Mouse (Mus musculus): ENCODE measurements around the gene Wnt7a. TPM values are rescaled to one million over a fixed set of nuclear protein-coding genes. Genes with fewer than 3 reads are reported as not detected.

The Wnt7a gene
- total and polyA plus RNA-seq, 2 experiments, result not detected

DNA sequence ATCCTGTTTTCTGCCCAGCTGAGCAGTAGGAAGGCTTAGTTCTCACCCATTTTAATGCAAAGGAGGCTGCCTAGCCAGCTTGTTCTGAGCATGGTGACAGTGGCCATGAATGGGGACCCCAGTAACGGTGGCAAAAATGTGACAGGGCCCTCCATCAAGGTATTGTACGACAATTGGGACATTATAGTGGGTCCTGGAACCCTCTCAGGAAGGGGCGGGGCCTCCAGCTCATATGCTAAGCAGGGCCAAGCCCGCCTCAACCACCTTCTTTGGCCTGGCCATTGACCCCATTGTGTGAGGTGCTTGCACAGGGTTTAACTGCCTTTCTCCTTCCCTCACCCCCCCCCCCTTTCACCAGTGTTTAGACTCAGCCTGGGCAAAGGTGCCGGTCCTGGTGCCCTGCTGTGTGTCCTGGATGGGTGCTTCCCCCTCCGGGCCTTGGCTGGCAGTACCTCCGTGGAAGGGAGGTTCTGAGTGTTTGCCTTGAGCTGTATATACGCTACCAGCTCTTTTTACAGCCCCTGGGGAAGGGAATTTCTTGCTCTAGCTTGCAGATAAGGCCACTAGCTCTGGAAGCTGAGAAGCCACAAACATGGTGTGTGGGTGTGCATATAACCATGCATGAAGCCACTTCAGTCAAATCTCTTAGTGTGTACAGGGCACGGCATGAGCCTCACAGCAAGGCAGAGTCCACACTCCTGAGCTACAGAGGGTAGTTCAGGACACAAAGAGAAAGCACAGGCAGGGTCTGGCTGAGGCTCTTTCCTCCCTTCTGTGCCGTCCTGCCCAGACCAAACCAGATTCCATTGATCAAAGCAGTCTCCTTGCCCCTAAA is 64.9 kb downstream of the Wnt7a start:
- Histone ChIP-seq H3K4me1 (ENCODE audit: control insufficient read depth, insufficient read depth, low read length) (no peaks in the 10 kb centered on the region), H3K79me2 (ENCODE audit: control insufficient read depth, insufficient read depth, low read length) (no peaks in the 10 kb centered on the region), H3K4me3 (ENCODE audit: insufficient read depth, low read depth, low read length) (no peak overlapping the region), H3K36me3 (ENCODE audit: control insufficient read depth, insufficient read depth, low read length) (no peaks in the 10 kb centered on the region), H3K27me3 (ENCODE audit: control insufficient read depth, insufficient read depth, low read length) (no peaks in the 10 kb centered on the region), H3K9ac (ENCODE audit: low read depth, low read length) (no peak overlapping the region), H3K27ac (replicated peaks; ENCODE audit: insufficient read depth, low read depth, low read length) (no peak overlapping the region)
- TF ChIP-seq POLR2A (IDR thresholded peaks at IDR 0.05; ENCODE audit: extremely low read depth, insufficient read depth, low read length) (no peak), CTCF (IDR thresholded peaks at IDR 0.05; ENCODE audit: low read depth, low read length) (no peak)
- WGBS, result 59% methylated on average over 10 of the region's 10 CpGs
- DNase-seq (ENCODE audit: extremely low read depth, low read depth, low spot score), result no peak

GRCm38 (mm10) chr6:91345091-91345490 is 66.1 kb downstream of the Wnt7a start:
- no peak for DNase-seq (ENCODE audit: extremely low read depth, low read depth, low spot score)
- Histone ChIP-seq H3K36me3 (ENCODE audit: control insufficient read depth, insufficient read depth, low read length) (no peaks in the 10 kb centered on the region), H3K9ac (ENCODE audit: low read depth, low read length) (no peak overlapping the region), H3K27ac (replicated peaks; ENCODE audit: insufficient read depth, low read depth, low read length) (no peak overlapping the region), H3K4me1 (ENCODE audit: control insufficient read depth, insufficient read depth, low read length) (no peaks in the 10 kb centered on the region), H3K27me3 (ENCODE audit: control insufficient read depth, insufficient read depth, low read length) (no peaks in the 10 kb centered on the region), H3K79me2 (ENCODE audit: control insufficient read depth, insufficient read depth, low read length) (no peaks in the 10 kb centered on the region), H3K4me3 (ENCODE audit: insufficient read depth, low read depth, low read length) (no peak overlapping the region)
- 79% methylated on average over 5 of the region's 5 CpGs for WGBS
- no peak for TF ChIP-seq CTCF (IDR thresholded peaks at IDR 0.05; ENCODE audit: low read depth, low read length)
- TF ChIP-seq POLR2A (IDR thresholded peaks at IDR 0.05; ENCODE audit: extremely low read depth, insufficient read depth, low read length), result no peak

DNA sequence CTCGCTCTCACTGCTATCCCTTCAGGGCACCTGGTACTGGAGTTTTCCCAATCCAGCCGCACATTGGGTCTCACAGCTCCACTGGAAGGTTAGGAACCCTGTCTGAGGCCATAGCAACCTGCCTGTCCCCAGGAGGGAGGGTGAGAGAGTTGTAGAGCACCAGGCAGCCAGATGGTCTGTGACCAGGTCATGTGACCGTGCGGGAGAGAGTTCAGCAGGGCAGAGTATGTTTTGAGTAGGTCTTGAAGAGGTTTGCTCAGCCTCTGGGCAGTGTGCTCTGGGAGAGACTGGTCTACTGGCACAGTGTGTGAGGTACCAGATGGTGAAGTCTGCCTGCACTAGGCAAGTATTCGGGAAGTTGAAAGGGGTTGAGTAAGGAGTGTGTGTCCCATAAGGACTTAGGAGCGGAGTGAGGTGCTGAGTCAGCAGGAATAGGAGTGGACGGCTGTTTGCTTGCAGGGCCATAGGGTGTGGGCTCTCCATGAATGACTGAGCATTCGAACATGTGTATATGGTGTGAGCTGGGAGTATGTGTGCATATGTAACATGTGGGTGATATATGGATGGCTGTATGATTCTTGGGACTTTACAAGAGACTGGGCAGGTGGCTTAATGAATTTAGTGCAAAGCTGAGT is 71.4 kb downstream of the Wnt7a start:
- no peak overlapping the region for H3K27ac ChIP-seq (replicated peaks; ENCODE audit: insufficient read depth, low read depth, low read length)
- TF ChIP-seq POLR2A (IDR thresholded peaks at IDR 0.05; ENCODE audit: extremely low read depth, insufficient read depth, low read length) (no peak), CTCF (IDR thresholded peaks at IDR 0.05; ENCODE audit: low read depth, low read length) (no peak)
- H3K27me3 ChIP-seq (ENCODE audit: control insufficient read depth, insufficient read depth, low read length), result no peaks in the 10 kb centered on the region
- no peak overlapping the region for H3K9ac ChIP-seq (ENCODE audit: low read depth, low read length)
- H3K79me2 ChIP-seq (ENCODE audit: control insufficient read depth, insufficient read depth, low read length), result no peaks in the 10 kb centered on the region
- no peaks in the 10 kb centered on the region for H3K36me3 ChIP-seq (ENCODE audit: control insufficient read depth, insufficient read depth, low read length)
- no peaks in the 10 kb centered on the region for H3K4me1 ChIP-seq (ENCODE audit: control insufficient read depth, insufficient read depth, low read length)
- 81% methylated on average over 8 of the region's 8 CpGs for WGBS
- DNase-seq (ENCODE audit: extremely low read depth, low read depth, low spot score), result no peak
- no peak overlapping the region for H3K4me3 ChIP-seq (ENCODE audit: insufficient read depth, low read depth, low read length)

GRCm38 (mm10) chr6:91335470-91335869 is 75.7 kb downstream of the Wnt7a start:
- no peaks in the 10 kb centered on the region for H3K36me3 ChIP-seq (ENCODE audit: control insufficient read depth, insufficient read depth, low read length)
- 72% methylated on average over 1 of the region's 1 CpGs for WGBS
- TF ChIP-seq POLR2A (IDR thresholded peaks at IDR 0.05; ENCODE audit: extremely low read depth, insufficient read depth, low read length) (no peak), CTCF (IDR thresholded peaks at IDR 0.05; ENCODE audit: low read depth, low read length) (no peak)

GRCm38 (mm10) chr6:91331886-91332285 is 79.3 kb downstream of the Wnt7a start:
- Histone ChIP-seq H3K4me1 (ENCODE audit: control insufficient read depth, insufficient read depth, low read length) (no peaks in the 10 kb centered on the region), H3K9ac (ENCODE audit: low read depth, low read length) (no peak overlapping the region), H3K27me3 (ENCODE audit: control insufficient read depth, insufficient read depth, low read length) (no peaks in the 10 kb centered on the region), H3K79me2 (ENCODE audit: control insufficient read depth, insufficient read depth, low read length) (no peaks in the 10 kb centered on the region), H3K4me3 (ENCODE audit: insufficient read depth, low read depth, low read length) (no peak overlapping the region), H3K27ac (replicated peaks; ENCODE audit: insufficient read depth, low read depth, low read length) (no peak overlapping the region), H3K36me3 (ENCODE audit: control insufficient read depth, insufficient read depth, low read length) (no peaks in the 10 kb centered on the region)
- DNase-seq (ENCODE audit: extremely low read depth, low read depth, low spot score), result no peak
- 88% methylated on average over 8 of the region's 8 CpGs for WGBS
- TF ChIP-seq POLR2A (IDR thresholded peaks at IDR 0.05; ENCODE audit: extremely low read depth, insufficient read depth, low read length), result no peak
- no peak for TF ChIP-seq CTCF (IDR thresholded peaks at IDR 0.05; ENCODE audit: low read depth, low read length)

More at GRCm38 (mm10) chr6:91335470-91335869, 75.7 kb downstream of the Wnt7a start:
- no peaks in the 10 kb centered on the region for H3K79me2 ChIP-seq (ENCODE audit: control insufficient read depth, insufficient read depth, low read length)
- no peaks in the 10 kb centered on the region for H3K27me3 ChIP-seq (ENCODE audit: control insufficient read depth, insufficient read depth, low read length)
- no peak for DNase-seq (ENCODE audit: extremely low read depth, low read depth, low spot score)
- no peaks in the 10 kb centered on the region for H3K4me1 ChIP-seq (ENCODE audit: control insufficient read depth, insufficient read depth, low read length)
- H3K4me3 ChIP-seq (ENCODE audit: insufficient read depth, low read depth, low read length), result no peak overlapping the region
- H3K9ac ChIP-seq (ENCODE audit: low read depth, low read length), result no peak overlapping the region
- H3K27ac ChIP-seq (replicated peaks; ENCODE audit: insufficient read depth, low read depth, low read length), result no peak overlapping the region

GRCm38 (mm10) chr6:91325556-91325955 is 85.6 kb downstream of the Wnt7a start:
- DNase-seq (ENCODE audit: extremely low read depth, low read depth, low spot score), result no peak
- Histone ChIP-seq H3K79me2 (ENCODE audit: control insufficient read depth, insufficient read depth, low read length) (no peaks in the 10 kb centered on the region), H3K9ac (ENCODE audit: low read depth, low read length) (no peak overlapping the region), H3K27ac (replicated peaks; ENCODE audit: insufficient read depth, low read depth, low read length) (no peak overlapping the region), H3K27me3 (ENCODE audit: control insufficient read depth, insufficient read depth, low read length) (no peaks in the 10 kb centered on the region), H3K4me1 (ENCODE audit: control insufficient read depth, insufficient read depth, low read length) (no peaks in the 10 kb centered on the region), H3K4me3 (ENCODE audit: insufficient read depth, low read depth, low read length) (no peak overlapping the region), H3K36me3 (ENCODE audit: control insufficient read depth, insufficient read depth, low read length) (no peaks in the 10 kb centered on the region)
- WGBS, result 89% methylated on average over 4 of the region's 4 CpGs
- TF ChIP-seq CTCF (IDR thresholded peaks at IDR 0.05; ENCODE audit: low read depth, low read length) (no peak), POLR2A (IDR thresholded peaks at IDR 0.05; ENCODE audit: extremely low read depth, insufficient read depth, low read length) (no peak)
